Mouse (Mus musculus) neural tube, embryonic 10.5 days (tissue): ENCODE data around the gene Des.

ENCODE experiments used
- DNase-seq: peaks from one replicate; pipeline ENCODE4 v3.0.0-alpha.2; 2017; ENCODE audit warnings: low spot score; ENCODE audit errors: extremely low spot score

Des gene

GRCm38 (mm10) chr1:75381482-75382355 lies 21.6 kb downstream of the Des start:
- peak; percentile 69 for DNase-seq

- DNase-seq = peak; percentile 61
Measured at GRCm38 (mm10) chr1:75382356-75383071, 22.4 kb downstream of the Des start.

- no peak for DNase-seq
Measured at GRCm38 (mm10) chr1:75384470-75385141, 24.5 kb downstream of the Des start.

- no peak for DNase-seq
Measured at GRCm38 (mm10) chr1:75385142-75385730, 25.1 kb downstream of the Des start.

GRCm38 (mm10) chr1:75386149-75386548 lies 26.0 kb downstream of the Des start:
- DNase-seq = no peak

- no peak for DNase-seq
Measured at GRCm38 (mm10) chr1:75387469-75387928, 27.4 kb downstream of the Des start.

- DNase-seq = peak; percentile 64
Measured at GRCm38 (mm10) chr1:75387929-75388897, 28.1 kb downstream of the Des start.

- peak; percentile 39 for DNase-seq
Measured at GRCm38 (mm10) chr1:75388898-75389515, 28.9 kb downstream of the Des start.

- DNase-seq = no peak
Measured at GRCm38 (mm10) chr1:75393139-75393538, 33.0 kb downstream of the Des start.

- DNase-seq = no peak
Measured at GRCm38 (mm10) chr1:75393846-75394245, 33.7 kb downstream of the Des start.

- DNase-seq = peak; percentile 75
Measured at GRCm38 (mm10) chr1:75398761-75399402, 38.8 kb downstream of the Des start.

GRCm38 (mm10) chr1:75399755-75400492 lies 39.8 kb downstream of the Des start:
- DNase-seq = peak; percentile 73

GRCm38 (mm10) chr1:75400493-75401115 lies 40.5 kb downstream of the Des start:
- DNase-seq = no peak

GRCm38 (mm10) chr1:75405547-75405946 lies 45.4 kb downstream of the Des start:
- no peak for DNase-seq

- no peak for DNase-seq
Measured at GRCm38 (mm10) chr1:75406173-75406572, 46.0 kb downstream of the Des start.

GRCm38 (mm10) chr1:75407056-75407455 lies 46.9 kb downstream of the Des start:
- DNase-seq = no peak

- DNase-seq = no peak
Measured at GRCm38 (mm10) chr1:75408210-75408609, 48.1 kb downstream of the Des start.

- no peak for DNase-seq
Measured at GRCm38 (mm10) chr1:75409950-75410349, 49.8 kb downstream of the Des start.
